Mouse (Mus musculus) lung, postnatal 0 days (tissue): ENCODE measurements at regions not wholly inside any gene's neighbourhood (a gene's known extent, or its start where the extent isn't known, plus 50 kb on each side); places are given as distances from the start of the nearest gene placed in this dataset.

Experiments used
- CTCF ChIP-seq: IDR thresholded peaks from 2 replicates; pipeline ENCODE4 v1.5.1; 2016; ENCODE audit warnings: antibody characterized with exemption, mild to moderate bottlenecking
- EP300 ChIP-seq: IDR thresholded peaks from 2 replicates; pipeline ENCODE4 v1.6.1; 2016; ENCODE audit warnings: antibody characterized with exemption, mild to moderate bottlenecking, control low read depth

- no peak for TF ChIP-seq CTCF
- no peak for TF ChIP-seq EP300
These were observed 173.4 kb upstream of the Ppargc1a start for GRCm38 (mm10) chr5:51740893-51741292.
